Mouse (Mus musculus): Measurements from ENCODE around the gene Mtor. TPM values are rescaled to one million over a fixed set of nuclear protein-coding genes. Genes with fewer than 3 reads are reported as not detected.

The Mtor gene
- polyA plus RNA-seq, 1 experiment from 2014 or later, result 23.0 TPM

GRCm38 (mm10) chr4:148591171-148591630 is 142.8 kb downstream of the Mtor start, which contains the start of gene Srm:
Srm (plus strand) TSS chr4:148591503.
- H3K9ac ChIP-seq (ENCODE audit: low read length), result peak within 1 kb of the TSS; percentile 70
- no peak within 1 kb of the TSS for H3K27ac ChIP-seq (replicated peaks; ENCODE audit: low read depth, low read length)
- H3K4me2 ChIP-seq (ENCODE audit: low read depth, severe bottlenecking), result peak within 1 kb of the TSS; percentile 94
- H3K36me3 ChIP-seq (ENCODE audit: control insufficient read depth, insufficient read depth, low read length), result peaks cover 21% of the 10 kb centered on the region
- H3K9me3 ChIP-seq (ENCODE audit: control insufficient read depth, low read length), result no peaks in the 10 kb centered on the region
- no peaks in the 10 kb centered on the region for H3K27me3 ChIP-seq (ENCODE audit: control insufficient read depth, insufficient read depth, low read length)
- ATAC-seq (ENCODE audit: insufficient number of reproducible peaks, low FRiP score, low TSS enrichment, low read depth), result peak; percentile 99
- WGBS, result 0% methylated on average over 42 of the region's 50 CpGs
- 0 out of 2 replicates have a peak, but pooled peaks cover 6% of the 10 kb centered on the region for H3K4me1 ChIP-seq (ENCODE audit: control insufficient read depth, insufficient read depth, low read length)
- DNase-seq (ENCODE audit: low spot score), result peak; percentile 97
- H3K4me3 ChIP-seq (ENCODE audit: low read depth, low read length), result peak within 1 kb of the TSS; percentile 95

GRCm38 (mm10) chr4:148591637-148592380 is 143.4 kb downstream of the Mtor start:
- ATAC-seq (ENCODE audit: insufficient number of reproducible peaks, low FRiP score, low TSS enrichment, low read depth) (peak; percentile 32; the same call in 1 of the 2 replicates), DNase-seq (ENCODE audit: low spot score) (no peak)
- under 1% methylated on average over 53 of the region's 53 CpGs for WGBS

GRCm38 (mm10) chr4:148593996-148594395 is 145.6 kb downstream of the Mtor start:
- Histone ChIP-seq H3K9me3 (ENCODE audit: control insufficient read depth, low read length) (no peaks in the 10 kb centered on the region), H3K4me2 (ENCODE audit: low read depth, severe bottlenecking) (no peak overlapping the region), H3K36me3 (ENCODE audit: control insufficient read depth, insufficient read depth, low read length) (peaks cover 32% of the 10 kb centered on the region), H3K9ac (ENCODE audit: low read length) (no peak overlapping the region), H3K4me1 (ENCODE audit: control insufficient read depth, insufficient read depth, low read length) (0 out of 2 replicates have a peak, but pooled peaks cover 6% of the 10 kb centered on the region), H3K27ac (replicated peaks; ENCODE audit: low read depth, low read length) (no peak overlapping the region), H3K4me3 (ENCODE audit: low read depth, low read length) (no peak overlapping the region), H3K27me3 (ENCODE audit: control insufficient read depth, insufficient read depth, low read length) (no peaks in the 10 kb centered on the region)
- DNase-seq (ENCODE audit: low spot score), result no peak
- WGBS, result 98% methylated on average over 11 of the region's 11 CpGs
- no peak for ATAC-seq (ENCODE audit: insufficient number of reproducible peaks, low FRiP score, low TSS enrichment, low read depth)

More at GRCm38 (mm10) chr4:148591637-148592380, 143.4 kb downstream of the Mtor start:
- Histone ChIP-seq H3K9me3 (ENCODE audit: control insufficient read depth, low read length) (no peaks in the 10 kb centered on the region), H3K36me3 (ENCODE audit: control insufficient read depth, insufficient read depth, low read length) (peaks cover 25% of the 10 kb centered on the region), H3K4me1 (ENCODE audit: control insufficient read depth, insufficient read depth, low read length) (0 out of 2 replicates have a peak, but pooled peaks cover 6% of the 10 kb centered on the region), H3K9ac (ENCODE audit: low read length) (peak overlapping the region; percentile 70), H3K27ac (replicated peaks; ENCODE audit: low read depth, low read length) (no peak overlapping the region), H3K4me2 (ENCODE audit: low read depth, severe bottlenecking) (peak overlapping the region; percentile 94), H3K27me3 (ENCODE audit: control insufficient read depth, insufficient read depth, low read length) (no peaks in the 10 kb centered on the region), H3K4me3 (ENCODE audit: low read depth, low read length) (peak overlapping the region; percentile 95)

GRCm38 (mm10) chr4:148595916-148596315 is 147.5 kb downstream of the Mtor start:
- ATAC-seq (ENCODE audit: insufficient number of reproducible peaks, low FRiP score, low TSS enrichment, low read depth) (no peak), DNase-seq (ENCODE audit: low spot score) (no peak)
- H3K9ac ChIP-seq (ENCODE audit: low read length), result no peak overlapping the region
- no peaks in the 10 kb centered on the region for H3K9me3 ChIP-seq (ENCODE audit: control insufficient read depth, low read length)
- H3K4me2 ChIP-seq (ENCODE audit: low read depth, severe bottlenecking), result no peak overlapping the region
- no peak overlapping the region for H3K4me3 ChIP-seq (ENCODE audit: low read depth, low read length)
- H3K27me3 ChIP-seq (ENCODE audit: control insufficient read depth, insufficient read depth, low read length), result no peaks in the 10 kb centered on the region
- peaks cover 32% of the 10 kb centered on the region for H3K36me3 ChIP-seq (ENCODE audit: control insufficient read depth, insufficient read depth, low read length)
- H3K27ac ChIP-seq (replicated peaks; ENCODE audit: low read depth, low read length), result no peak overlapping the region
- H3K4me1 ChIP-seq (ENCODE audit: control insufficient read depth, insufficient read depth, low read length), result 0 out of 2 replicates have a peak, but pooled peaks cover 6% of the 10 kb centered on the region
- 89% methylated on average over 6 of the region's 6 CpGs for WGBS

- Histone ChIP-seq H3K36me3 (ENCODE audit: control insufficient read depth, insufficient read depth, low read length) (peaks cover 32% of the 10 kb centered on the region), H3K4me2 (ENCODE audit: low read depth, severe bottlenecking) (no peak overlapping the region), H3K9me3 (ENCODE audit: control insufficient read depth, low read length) (no peaks in the 10 kb centered on the region), H3K4me3 (ENCODE audit: low read depth, low read length) (no peak overlapping the region), H3K4me1 (ENCODE audit: control insufficient read depth, insufficient read depth, low read length) (0 out of 2 replicates have a peak, but pooled peaks cover 6% of the 10 kb centered on the region), H3K27ac (replicated peaks; ENCODE audit: low read depth, low read length) (no peak overlapping the region), H3K27me3 (ENCODE audit: control insufficient read depth, insufficient read depth, low read length) (no peaks in the 10 kb centered on the region), H3K9ac (ENCODE audit: low read length) (no peak overlapping the region)
- 95% methylated on average over 3 of the region's 3 CpGs for WGBS
- DNase-seq (ENCODE audit: low spot score) (no peak), ATAC-seq (ENCODE audit: insufficient number of reproducible peaks, low FRiP score, low TSS enrichment, low read depth) (no peak)
Observed at GRCm38 (mm10) chr4:148596731-148597130, 148.3 kb downstream of the Mtor start.

- ATAC-seq (ENCODE audit: insufficient number of reproducible peaks, low FRiP score, low TSS enrichment, low read depth) (no peak), DNase-seq (ENCODE audit: low spot score) (no peak)
- Histone ChIP-seq H3K4me2 (ENCODE audit: low read depth, severe bottlenecking) (no peak overlapping the region), H3K9me3 (ENCODE audit: control insufficient read depth, low read length) (no peaks in the 10 kb centered on the region), H3K4me3 (ENCODE audit: low read depth, low read length) (no peak overlapping the region), H3K36me3 (ENCODE audit: control insufficient read depth, insufficient read depth, low read length) (peaks cover 32% of the 10 kb centered on the region), H3K9ac (ENCODE audit: low read length) (no peak overlapping the region), H3K4me1 (ENCODE audit: control insufficient read depth, insufficient read depth, low read length) (no peaks in the 10 kb centered on the region), H3K27me3 (ENCODE audit: control insufficient read depth, insufficient read depth, low read length) (no peaks in the 10 kb centered on the region), H3K27ac (replicated peaks; ENCODE audit: low read depth, low read length) (no peak overlapping the region)
- WGBS, result 95% methylated on average over 12 of the region's 12 CpGs
Observed at GRCm38 (mm10) chr4:148598826-148599225, 150.4 kb downstream of the Mtor start.

GRCm38 (mm10) chr4:148600316-148600715 is 151.9 kb downstream of the Mtor start:
- Histone ChIP-seq H3K27me3 (ENCODE audit: control insufficient read depth, insufficient read depth, low read length) (no peaks in the 10 kb centered on the region), H3K4me3 (ENCODE audit: low read depth, low read length) (no peak overlapping the region), H3K27ac (replicated peaks; ENCODE audit: low read depth, low read length) (no peak overlapping the region), H3K36me3 (ENCODE audit: control insufficient read depth, insufficient read depth, low read length) (peaks cover 18% of the 10 kb centered on the region), H3K9ac (ENCODE audit: low read length) (no peak overlapping the region), H3K9me3 (ENCODE audit: control insufficient read depth, low read length) (no peaks in the 10 kb centered on the region), H3K4me1 (ENCODE audit: control insufficient read depth, insufficient read depth, low read length) (no peaks in the 10 kb centered on the region), H3K4me2 (ENCODE audit: low read depth, severe bottlenecking) (no peak overlapping the region)
- 84% methylated on average over 4 of the region's 4 CpGs for WGBS
- no peak for ATAC-seq (ENCODE audit: insufficient number of reproducible peaks, low FRiP score, low TSS enrichment, low read depth)
- DNase-seq (ENCODE audit: low spot score), result no peak

- peaks cover 7% of the 10 kb centered on the region; the same call in 1 of the 2 replicates for H3K36me3 ChIP-seq (ENCODE audit: control insufficient read depth, insufficient read depth, low read length)
- no peak overlapping the region for H3K27ac ChIP-seq (replicated peaks; ENCODE audit: low read depth, low read length)
- H3K9me3 ChIP-seq (ENCODE audit: control insufficient read depth, low read length), result no peaks in the 10 kb centered on the region
- no peak overlapping the region for H3K4me3 ChIP-seq (ENCODE audit: low read depth, low read length)
- DNase-seq (ENCODE audit: low spot score) (no peak), ATAC-seq (ENCODE audit: insufficient number of reproducible peaks, low FRiP score, low TSS enrichment, low read depth) (no peak)
- no peak overlapping the region for H3K9ac ChIP-seq (ENCODE audit: low read length)
- H3K27me3 ChIP-seq (ENCODE audit: control insufficient read depth, insufficient read depth, low read length), result no peaks in the 10 kb centered on the region
- WGBS, result 87% methylated on average over 4 of the region's 4 CpGs
- no peak overlapping the region for H3K4me2 ChIP-seq (ENCODE audit: low read depth, severe bottlenecking)
- no peaks in the 10 kb centered on the region for H3K4me1 ChIP-seq (ENCODE audit: control insufficient read depth, insufficient read depth, low read length)
Observed at GRCm38 (mm10) chr4:148601871-148602270, 153.5 kb downstream of the Mtor start.

Measured in limb, embryonic 11.5 days (tissue).